Mouse (Mus musculus) leukemia stem cell, adult 10-12 weeks (primary cell): Measurements from ENCODE around the gene Slc25a41. TPM values are rescaled to one million over a fixed set of nuclear protein-coding genes. Genes with fewer than 3 reads are reported as not detected.

Experiments
- polyA plus RNA-seq: library from polyadenylated mRNA; stranded (reverse); fragments of >175 nt; gene quantifications from 2 replicates; pipeline ENCODE4 v1.2.3, GENCODE M21; 2012; ENCODE audit warnings: low replicate concordance

Slc25a41 gene
- polyA plus RNA-seq, result not detected in 2 replicates

GRCm38 (mm10) chr17:57041554-57041953 lies at the start of gene Slc25a41:
Slc25a41 (minus strand) TSS chr17:57041654.

GRCm38 (mm10) chr17:57087049-57087832 lies 45.8 kb upstream of the Slc25a41 start, which contains the start of gene Tubb4a:
Tubb4a (minus strand) TSS chr17:57087782.

DNA sequence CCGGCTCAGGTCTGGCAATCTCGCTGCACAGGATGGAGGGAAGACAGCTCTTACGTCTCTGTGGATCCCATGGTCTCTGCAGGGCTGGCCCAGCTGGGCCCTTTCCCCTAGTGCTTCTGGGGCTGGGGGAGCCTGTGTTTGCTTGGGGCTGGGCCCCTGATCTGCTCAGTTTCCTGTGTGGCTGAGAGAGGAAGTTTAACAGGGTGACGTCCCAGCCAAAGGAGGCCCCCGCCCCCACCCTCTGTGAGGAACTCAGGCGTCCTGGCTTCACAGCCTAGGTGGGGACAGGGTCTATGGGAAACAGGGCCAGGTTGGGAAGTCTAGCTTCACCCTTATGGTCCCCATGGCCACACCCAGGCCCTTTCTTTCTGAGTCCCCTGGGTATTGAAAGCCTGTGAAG lies 36.9 kb upstream of the Slc25a41 start, which contains the start of gene Dennd1c:
Gene Dennd1c (minus strand): TSS at position 179 of the 400 bp plus-strand sequence.

GRCm38 (mm10) chr17:57059486-57059977 lies 18.1 kb upstream of the Slc25a41 start, which contains the start of gene Slc25a23:
Slc25a23 (minus strand) TSS chr17:57059863.

GRCm38 (mm10) chr17:57058891-57059485 lies 17.5 kb upstream of the Slc25a41 start, which contains the start of gene Crb3:
Crb3 (plus strand) TSS chr17:57059105.

DNA sequence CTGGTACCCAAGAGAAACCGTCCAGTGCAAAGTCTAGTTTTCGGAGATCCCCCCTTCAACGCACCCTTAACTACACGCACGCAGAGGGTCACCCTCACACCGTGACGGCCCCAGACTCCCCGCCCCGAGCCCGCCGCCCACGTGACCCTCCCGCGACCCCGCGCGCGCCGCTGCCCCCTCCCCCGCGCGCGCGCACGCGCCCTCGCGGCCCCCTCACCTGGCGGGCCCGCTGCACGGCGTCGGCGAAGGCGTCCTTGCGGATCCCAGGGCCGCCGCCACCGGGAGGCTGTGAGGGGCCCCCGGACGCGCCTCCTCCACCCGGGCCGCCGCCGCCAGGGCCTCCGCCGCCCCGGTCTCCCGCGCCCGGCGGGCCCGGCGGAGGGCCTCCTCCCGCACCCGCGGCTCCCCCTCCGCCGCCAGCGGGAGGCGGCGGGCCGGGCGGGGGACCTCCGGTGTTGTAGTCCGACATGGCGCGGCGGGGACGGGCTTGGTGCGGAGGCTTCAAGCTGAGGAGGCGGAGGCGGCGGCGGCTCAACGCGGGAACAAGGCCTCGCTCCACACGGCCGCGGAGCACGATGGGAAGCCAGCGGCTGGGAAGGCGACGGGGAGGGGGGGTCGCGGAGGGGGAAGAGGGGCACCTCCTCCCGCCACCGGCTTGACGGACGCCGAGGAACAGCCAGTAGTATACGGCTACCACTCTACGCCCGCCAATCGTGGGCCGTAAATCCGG lies 10.4 kb downstream of the Slc25a41 start, which contains the start of gene Khsrp:
Gene Khsrp (minus strand): TSS at position 592 of the 730 bp plus-strand sequence.

DNA sequence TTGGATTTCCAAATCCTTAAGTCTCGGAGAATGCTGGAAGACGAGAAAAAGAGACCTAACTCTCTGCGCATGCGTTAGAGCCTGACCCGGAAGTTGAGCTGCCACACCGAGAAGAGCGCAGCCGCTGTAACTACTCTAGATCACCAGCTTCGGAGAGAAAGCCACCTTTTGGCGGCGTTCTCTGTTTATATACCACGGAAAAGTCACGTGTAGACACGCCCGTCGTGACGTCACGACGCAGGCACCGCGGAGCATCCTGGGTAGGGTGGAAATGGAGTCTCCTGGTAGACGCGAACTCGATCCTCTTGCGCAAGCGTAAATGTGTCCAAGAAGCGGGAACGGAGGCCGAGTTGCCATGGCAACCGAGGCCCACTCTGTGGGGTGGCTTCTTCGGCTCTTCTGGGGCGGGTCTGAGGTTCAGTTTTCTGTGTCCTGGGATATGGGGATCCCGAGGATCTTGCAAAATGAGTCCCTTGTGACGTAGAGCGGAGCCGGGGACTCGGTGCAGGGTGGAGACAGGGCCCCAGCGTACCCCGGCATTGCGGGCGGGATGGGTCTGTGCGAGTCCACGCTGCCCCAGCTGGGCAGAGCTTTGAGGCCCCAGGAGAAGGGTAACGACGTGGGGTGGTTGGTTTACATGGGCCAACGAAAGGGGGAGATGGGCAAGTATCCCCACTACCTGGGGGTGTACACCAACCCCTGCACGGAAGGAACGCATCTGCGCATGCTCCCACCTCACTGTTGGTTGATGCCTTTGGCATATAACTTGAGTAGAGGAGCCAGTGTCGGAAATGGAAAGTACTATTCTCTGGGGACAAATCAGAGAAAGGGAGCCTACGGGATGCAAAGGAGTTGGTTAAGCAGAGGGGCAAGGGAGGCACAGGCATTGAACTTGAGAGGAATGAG lies 30.0 kb downstream of the Slc25a41 start, which contains the start of the genes Gtf2f1 and Gm17949:
Gene Gtf2f1 (minus strand): TSS at position 53 of the 906 bp plus-strand sequence.
Gene Gm17949 (plus strand): TSS at position 234 of the 906 bp plus-strand sequence.

GRCm38 (mm10) chr17:56999968-57000609 lies 41.4 kb downstream of the Slc25a41 start, which contains the start of gene Pspn:
Pspn (minus strand) TSS chr17:57000018.

GRCm38 (mm10) chr17:56997029-56997667 lies 44.3 kb downstream of the Slc25a41 start, which contains the start of gene Alkbh7:
Alkbh7 (plus strand) TSS chr17:56997339.

GRCm38 (mm10) chr17:56990115-56990746 lies 51.2 kb downstream of the Slc25a41 start, which contains the start of gene Clpp:
Clpp (plus strand) TSS chr17:56990305.

Other genes with a start within 250 kb of the Slc25a41 start
- 80.3 and 90.4 TPM in 2 replicates for gene Rfx2, start 210.6 kb downstream of the Slc25a41 start, polyA plus RNA-seq
- not detected in 2 replicates for gene Acsbg2, start 167.2 kb downstream of the Slc25a41 start, polyA plus RNA-seq
- gene 1700061G19Rik, start 166.2 kb downstream of the Slc25a41 start, polyA plus RNA-seq, result not detected in 2 replicates
- gene Mllt1, start 106.2 kb downstream of the Slc25a41 start, polyA plus RNA-seq, result 120 and 136 TPM in 2 replicates
- gene Acer1, start 59.5 kb downstream of the Slc25a41 start, polyA plus RNA-seq, result not detected in 2 replicates
- 77.6 and 206 TPM in 2 replicates for gene Clpp, start 51.3 kb downstream of the Slc25a41 start, polyA plus RNA-seq
- 20.6 and 31.9 TPM in 2 replicates for gene Alkbh7, start 44.3 kb downstream of the Slc25a41 start, polyA plus RNA-seq
- gene Pspn, start 41.6 kb downstream of the Slc25a41 start, polyA plus RNA-seq, result 2.3 and 3.1 TPM in 2 replicates
- gene Gtf2f1, start 30.4 kb downstream of the Slc25a41 start, polyA plus RNA-seq, result 144 and 226 TPM in 2 replicates
- not detected in 2 replicates for gene Gm17949, start 30.2 kb downstream of the Slc25a41 start, polyA plus RNA-seq
- gene Khsrp, start 10.1 kb downstream of the Slc25a41 start, polyA plus RNA-seq, result 758 and 1,065 TPM in 2 replicates
- 5.3 and 6.2 TPM in 2 replicates for gene Crb3, start 17.5 kb upstream of the Slc25a41 start, polyA plus RNA-seq
- gene Slc25a23, start 18.2 kb upstream of the Slc25a41 start, polyA plus RNA-seq, result 4.9 and 6.2 TPM in 2 replicates
- gene Dennd1c, start 36.9 kb upstream of the Slc25a41 start, polyA plus RNA-seq, result 25.4 and 34.0 TPM in 2 replicates
- 0.23 and 0.25 TPM in 2 replicates for gene Tubb4a, start 46.1 kb upstream of the Slc25a41 start, polyA plus RNA-seq
- gene Tnfsf9, start 63.7 kb upstream of the Slc25a41 start, polyA plus RNA-seq, result 0.18 and 0.27 TPM in 2 replicates
- not detected in 2 replicates for gene Cd70, start 108.1 kb upstream of the Slc25a41 start, polyA plus RNA-seq
- gene Tnfsf14, start 152.5 kb upstream of the Slc25a41 start, polyA plus RNA-seq, result 0.85 and 0.98 TPM in 2 replicates
- 1.6 and 2.3 TPM in 2 replicates for gene C3, start 186.5 kb upstream of the Slc25a41 start, polyA plus RNA-seq
- gene Gpr108, start 206.8 kb upstream of the Slc25a41 start, polyA plus RNA-seq, result 17.4 and 22.9 TPM in 2 replicates
- gene Trip10, start 207.8 kb upstream of the Slc25a41 start, polyA plus RNA-seq, result 3.1 and 4.2 TPM in 2 replicates
- gene Vav1, start 237.4 kb upstream of the Slc25a41 start, polyA plus RNA-seq, result 10.7 and 13.5 TPM in 2 replicates